Mouse (Mus musculus): ENCODE data around the gene Ntn4. TPM values are rescaled to one million over a fixed set of nuclear protein-coding genes. Genes with fewer than 3 reads are reported as not detected.
"Not testable (repeated sequence)": the region's sequence is repeated elsewhere in the genome, so short reads cannot be mapped to it uniquely, and the experiment has no call there.

Gene Ntn4
- total RNA-seq, 2 experiments from 2014 or later = 10.0 to 18.0 TPM

DNA sequence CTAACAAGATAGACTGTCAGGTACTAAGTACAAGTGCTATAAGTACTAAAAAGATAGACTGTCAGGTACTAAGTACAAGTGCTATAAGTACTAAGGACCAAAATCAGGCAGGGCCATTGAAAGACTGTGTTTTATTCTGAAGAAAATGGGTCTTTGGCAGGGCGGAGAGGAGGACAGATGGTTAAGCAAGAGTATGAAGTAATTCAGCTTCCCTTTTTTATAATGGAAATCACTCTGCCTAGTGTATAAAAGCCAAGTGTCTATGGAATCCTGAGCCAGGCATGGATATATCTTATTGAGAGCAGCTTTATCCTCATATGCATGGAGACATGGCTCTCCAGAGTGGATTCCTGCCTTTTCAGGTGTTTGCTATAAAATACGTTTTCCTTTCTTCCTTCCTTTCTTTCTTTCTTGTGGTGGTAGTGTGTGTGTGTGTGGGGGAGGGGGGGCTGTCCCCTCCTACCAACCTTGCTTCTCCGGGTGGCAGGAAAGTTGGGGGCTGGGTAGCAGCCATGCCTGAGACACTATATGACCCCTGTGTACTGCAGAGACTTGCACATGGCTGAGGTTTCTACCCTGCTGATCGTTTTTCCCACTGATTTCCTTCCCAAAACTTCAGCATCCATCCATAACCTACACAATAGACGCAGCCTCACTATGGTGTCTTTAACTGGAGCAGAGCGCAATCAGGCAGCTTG lies 40.3 kb downstream of the Ntn4 start:
- ATAC-seq (replicated peaks; ENCODE audit: low FRiP score, poor library complexity, severe bottlenecking) = no peak

DNA sequence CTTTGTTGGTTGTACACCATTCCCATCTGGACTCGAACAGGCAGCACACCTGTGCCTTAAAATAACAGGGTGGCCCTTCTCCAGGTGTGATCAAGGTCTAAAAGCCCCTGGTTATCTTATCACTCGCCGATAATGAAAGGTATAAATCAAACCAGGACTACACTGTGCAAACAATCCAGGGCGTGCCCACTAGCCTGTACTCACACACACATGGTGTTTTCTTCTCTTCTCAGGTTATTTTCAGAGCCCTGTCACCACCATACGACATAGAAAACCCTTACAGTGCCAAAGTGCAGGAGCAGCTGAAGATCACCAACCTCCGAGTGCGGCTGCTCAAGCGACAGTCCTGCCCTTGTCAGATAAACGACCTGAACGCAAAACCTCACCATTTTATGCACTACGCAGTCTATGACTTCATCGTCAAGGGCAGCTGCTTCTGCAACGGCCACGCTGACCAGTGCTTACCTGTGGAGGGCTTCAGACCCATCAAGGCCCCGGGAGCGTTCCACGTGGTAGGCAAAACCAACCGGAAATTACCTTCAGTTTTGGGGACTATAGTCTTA lies 41.8 kb downstream of the Ntn4 start:
- peak; percentile 51 for ATAC-seq (replicated peaks; ENCODE audit: low FRiP score, poor library complexity, severe bottlenecking)

DNA sequence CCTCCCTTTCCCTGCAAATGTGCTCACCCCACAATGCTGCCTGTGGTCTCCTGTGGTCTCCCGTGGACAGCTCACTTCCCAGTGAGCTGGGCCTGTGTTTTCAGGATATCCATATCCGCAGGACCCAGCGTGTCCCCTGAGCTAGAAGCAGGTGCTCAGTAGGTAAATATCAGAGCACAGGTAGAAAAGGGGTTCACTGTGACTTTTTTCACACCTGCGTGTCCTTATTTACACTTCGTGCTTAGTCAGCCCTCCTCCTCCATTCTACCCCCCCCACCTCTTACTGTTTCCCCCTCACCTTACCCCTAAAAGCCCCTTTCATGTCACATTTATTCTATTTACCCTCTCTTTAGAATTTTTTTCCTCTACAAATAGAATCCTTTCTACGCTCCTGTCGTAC lies 42.7 kb downstream of the Ntn4 start:
- no peak for ATAC-seq (replicated peaks; ENCODE audit: low FRiP score, poor library complexity, severe bottlenecking)

DNA sequence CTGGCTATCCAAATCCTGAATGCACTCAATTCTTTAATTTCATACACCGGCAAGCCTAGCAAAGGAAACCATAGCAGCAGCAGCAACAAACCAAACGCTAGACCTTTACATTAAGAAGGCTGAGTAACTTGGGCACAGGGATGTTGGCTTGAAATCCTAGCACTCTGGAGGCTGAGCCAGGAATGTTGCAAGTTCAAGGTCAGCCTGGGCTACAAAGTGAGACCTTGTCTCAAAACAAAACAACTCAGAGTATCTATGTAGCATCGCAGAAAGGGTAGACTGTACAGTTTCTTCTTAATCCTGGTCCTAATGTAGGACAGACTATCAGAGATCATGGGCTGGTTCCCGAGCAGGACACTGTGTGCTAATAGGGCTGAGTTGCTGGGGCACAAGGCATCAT lies 43.4 kb downstream of the Ntn4 start:
- ATAC-seq (replicated peaks; ENCODE audit: low FRiP score, poor library complexity, severe bottlenecking) = no peak

DNA sequence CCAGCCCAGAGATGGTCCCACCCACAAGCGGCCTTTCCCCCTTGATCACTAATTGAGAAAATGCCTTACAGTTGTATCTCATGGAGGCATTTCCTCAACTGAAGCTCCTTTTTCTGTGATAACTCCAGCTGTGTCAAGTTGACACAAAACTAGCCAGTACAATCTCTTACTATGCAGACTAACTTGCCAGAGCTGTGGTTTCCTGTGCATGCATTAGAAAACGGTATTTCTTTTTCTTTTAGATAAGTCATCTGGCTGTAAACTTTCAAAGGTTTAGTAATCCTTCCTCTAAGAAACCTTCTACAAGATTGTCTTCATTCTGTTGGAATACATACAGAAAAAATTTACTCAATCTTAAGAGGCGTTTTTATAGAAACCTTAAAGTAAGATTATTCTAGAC lies 44.9 kb downstream of the Ntn4 start:
- ATAC-seq (replicated peaks; ENCODE audit: low FRiP score, poor library complexity, severe bottlenecking) = not testable (repeated sequence)

DNA sequence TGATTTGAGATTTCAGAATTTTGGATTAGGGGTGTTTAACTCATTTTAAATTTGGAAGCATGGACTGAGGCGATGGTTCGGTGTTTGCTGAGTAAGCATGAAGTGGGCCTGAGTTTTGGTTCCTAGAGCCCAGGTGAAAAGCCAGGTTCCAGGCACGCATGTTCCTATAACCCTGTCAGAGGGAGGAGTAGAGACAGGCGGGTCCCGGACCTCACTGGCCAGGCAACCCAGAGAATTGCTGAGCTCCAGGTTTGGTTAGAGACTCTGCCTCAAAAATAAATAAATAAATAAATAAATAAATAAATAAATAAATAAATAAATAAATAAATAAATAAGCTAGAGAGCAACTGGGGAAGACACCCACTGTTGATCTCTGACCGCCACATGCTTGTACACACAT lies 46.1 kb downstream of the Ntn4 start:
- ATAC-seq (replicated peaks; ENCODE audit: low FRiP score, poor library complexity, severe bottlenecking) = no peak

DNA sequence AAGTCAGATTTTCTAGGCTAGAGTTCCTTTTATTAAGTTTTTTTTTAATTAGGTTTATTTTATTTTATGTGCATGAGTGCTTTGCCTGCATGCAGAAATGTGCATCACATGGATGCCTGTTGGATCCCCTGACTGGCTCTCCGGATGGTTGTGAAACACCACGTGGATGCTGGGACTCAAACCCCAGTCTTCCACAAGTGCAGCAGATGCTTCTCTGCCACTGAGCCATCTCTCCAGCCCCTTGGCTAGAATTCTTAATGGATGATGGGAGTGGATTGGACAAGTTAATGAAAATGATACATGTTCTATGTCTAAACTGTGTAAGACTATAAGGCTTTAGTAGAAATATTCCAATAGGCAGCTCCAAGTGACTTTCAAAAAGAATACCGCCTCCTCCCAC lies 47.3 kb downstream of the Ntn4 start:
- ATAC-seq (replicated peaks; ENCODE audit: low FRiP score, poor library complexity, severe bottlenecking) = no peak

DNA sequence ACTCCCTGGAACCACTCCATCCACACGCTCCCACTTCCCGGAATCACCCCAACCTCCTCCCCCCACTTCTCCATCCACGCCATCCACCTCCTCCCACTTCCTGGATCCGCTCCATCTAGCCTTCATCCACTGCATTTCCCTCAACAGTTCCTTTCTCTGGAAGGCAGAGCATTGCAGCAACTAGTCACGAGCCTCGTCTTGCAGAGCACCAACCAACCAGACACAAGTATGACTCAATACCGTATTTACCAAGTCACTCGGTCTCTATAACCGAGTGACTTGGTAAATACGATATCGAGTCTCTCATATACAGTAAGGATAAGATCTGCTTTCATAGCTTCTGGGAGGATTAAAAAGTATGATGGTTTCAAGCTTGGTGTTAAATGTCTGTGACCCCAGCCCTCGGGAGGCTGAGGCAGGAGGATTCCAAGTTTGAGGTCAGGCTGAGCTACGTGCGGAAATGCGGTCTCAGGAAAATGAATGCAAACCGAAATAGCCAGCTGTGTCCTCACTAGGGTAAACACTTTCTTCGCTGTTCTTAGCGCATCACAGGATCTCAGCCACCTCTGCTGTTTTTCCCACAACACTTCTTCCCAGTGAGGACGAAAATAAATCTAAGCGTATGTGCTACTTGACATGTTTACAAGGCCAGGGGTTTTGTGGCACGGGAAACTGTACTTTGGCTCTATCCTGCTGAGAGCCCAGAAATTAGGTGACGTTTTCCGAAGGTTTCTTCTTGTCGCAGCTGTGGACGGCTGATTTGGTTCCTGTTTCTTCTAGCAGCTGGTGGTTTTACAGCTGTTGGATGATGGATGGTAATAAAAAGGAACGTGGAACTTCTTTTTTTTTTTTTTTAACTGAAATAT lies 48.1 kb downstream of the Ntn4 start:
- ATAC-seq (replicated peaks; ENCODE audit: low FRiP score, poor library complexity, severe bottlenecking) = peak; percentile 74

DNA sequence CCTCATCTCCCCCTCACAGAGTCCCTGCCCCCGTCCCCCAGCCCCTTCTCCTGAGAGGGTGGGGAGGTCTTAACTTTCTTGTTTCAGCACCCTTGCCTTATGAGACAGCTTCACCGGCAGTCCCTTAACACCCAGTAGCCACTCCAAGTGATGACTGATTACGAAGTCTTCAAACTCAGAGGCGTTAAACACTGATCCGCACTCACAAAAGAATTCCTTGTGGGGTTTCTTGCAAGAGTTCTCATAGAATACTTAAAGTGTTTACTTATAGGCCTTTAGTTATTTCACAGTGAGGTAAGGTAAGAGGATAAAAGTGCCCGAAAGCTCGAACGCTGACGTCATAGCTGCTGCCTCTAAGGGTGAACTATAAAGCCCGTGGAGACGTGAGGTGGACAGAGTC lies 50.9 kb downstream of the Ntn4 start:
- no peak for ATAC-seq (replicated peaks; ENCODE audit: low FRiP score, poor library complexity, severe bottlenecking)

DNA sequence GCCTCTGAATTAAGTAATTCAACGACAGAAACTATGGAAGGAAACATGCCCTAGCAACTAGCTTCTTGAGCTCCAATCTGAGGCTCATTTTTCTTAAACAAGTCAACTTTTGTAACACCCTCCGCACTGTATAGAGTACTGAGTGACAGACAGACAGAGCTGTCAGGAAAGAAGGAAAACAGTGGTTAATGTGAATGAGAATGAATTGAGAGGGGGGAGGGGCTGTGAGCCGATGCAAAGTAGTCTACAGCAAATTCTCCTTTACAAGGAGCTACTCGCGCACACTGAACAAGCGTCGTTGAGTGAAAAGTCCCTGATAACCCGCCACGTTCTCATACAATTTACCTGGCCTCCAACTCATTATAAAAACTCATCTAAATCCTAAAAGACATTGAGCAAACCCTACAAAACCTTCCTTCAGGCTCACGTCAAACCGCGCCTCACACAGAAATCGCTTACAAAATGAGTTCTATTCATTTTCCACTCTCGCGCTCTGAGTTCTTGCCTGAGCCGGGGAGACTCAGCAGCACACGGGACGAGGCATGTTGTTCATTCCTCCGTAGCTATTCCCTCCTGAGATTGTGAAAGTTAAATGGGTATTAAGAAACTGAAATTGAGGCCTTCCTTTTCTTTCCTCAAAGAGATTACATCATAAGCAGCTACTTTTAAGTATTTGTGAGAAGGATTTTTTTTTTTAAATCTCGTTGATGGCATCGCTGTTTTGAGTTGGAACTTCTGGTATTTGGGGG lies 54.7 kb downstream of the Ntn4 start:
- no peak for ATAC-seq (replicated peaks; ENCODE audit: low FRiP score, poor library complexity, severe bottlenecking)

DNA sequence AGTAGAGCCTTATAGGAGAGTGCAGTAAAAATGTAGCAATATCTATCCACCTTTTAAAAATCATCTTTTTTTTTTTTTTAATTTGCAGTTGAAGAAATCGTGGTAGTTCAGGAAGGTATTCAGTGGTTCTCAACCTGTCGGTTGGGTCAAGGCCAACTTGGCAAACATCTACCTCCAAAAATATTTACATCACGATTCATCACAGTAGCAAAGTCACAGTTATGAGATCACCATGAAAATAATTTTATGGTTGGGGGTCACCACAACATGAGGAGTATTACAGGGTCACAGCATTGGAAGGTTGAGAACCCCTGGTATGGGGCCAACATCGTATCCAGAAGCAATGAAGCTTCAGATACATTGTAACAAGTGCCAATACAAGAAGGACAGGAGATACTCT lies 55.5 kb downstream of the Ntn4 start:
- ATAC-seq (replicated peaks; ENCODE audit: low FRiP score, poor library complexity, severe bottlenecking) = no peak

DNA sequence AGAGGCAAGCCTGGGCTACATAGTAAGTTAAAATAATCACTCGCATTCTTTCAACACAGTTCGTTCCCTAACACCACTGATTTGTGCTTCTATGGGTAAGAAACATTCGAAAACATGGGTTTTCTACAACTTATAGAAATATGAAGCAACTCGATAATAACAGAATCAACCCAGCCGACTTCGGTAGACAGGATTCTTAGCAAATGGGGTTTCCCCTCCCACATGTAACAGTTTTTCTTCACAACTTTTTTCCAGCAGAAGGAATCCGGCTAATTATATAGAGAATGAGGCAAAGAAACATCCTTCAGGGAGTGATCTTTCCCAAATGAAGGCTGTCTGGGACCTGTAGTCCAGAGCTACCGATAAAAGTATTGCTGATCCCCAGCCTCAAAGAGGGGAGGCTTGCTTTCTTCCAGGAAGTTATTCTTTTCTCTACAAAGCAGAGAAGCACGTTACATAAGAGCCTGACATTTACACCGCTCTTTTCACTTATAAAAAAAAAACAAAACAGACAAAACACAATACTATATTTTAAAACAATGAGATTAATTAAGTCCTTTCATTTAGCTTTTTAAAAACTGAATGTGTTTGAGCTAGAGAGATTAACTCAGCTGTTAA lies 57.5 kb downstream of the Ntn4 start:
- no peak for ATAC-seq (replicated peaks; ENCODE audit: low FRiP score, poor library complexity, severe bottlenecking)

DNA sequence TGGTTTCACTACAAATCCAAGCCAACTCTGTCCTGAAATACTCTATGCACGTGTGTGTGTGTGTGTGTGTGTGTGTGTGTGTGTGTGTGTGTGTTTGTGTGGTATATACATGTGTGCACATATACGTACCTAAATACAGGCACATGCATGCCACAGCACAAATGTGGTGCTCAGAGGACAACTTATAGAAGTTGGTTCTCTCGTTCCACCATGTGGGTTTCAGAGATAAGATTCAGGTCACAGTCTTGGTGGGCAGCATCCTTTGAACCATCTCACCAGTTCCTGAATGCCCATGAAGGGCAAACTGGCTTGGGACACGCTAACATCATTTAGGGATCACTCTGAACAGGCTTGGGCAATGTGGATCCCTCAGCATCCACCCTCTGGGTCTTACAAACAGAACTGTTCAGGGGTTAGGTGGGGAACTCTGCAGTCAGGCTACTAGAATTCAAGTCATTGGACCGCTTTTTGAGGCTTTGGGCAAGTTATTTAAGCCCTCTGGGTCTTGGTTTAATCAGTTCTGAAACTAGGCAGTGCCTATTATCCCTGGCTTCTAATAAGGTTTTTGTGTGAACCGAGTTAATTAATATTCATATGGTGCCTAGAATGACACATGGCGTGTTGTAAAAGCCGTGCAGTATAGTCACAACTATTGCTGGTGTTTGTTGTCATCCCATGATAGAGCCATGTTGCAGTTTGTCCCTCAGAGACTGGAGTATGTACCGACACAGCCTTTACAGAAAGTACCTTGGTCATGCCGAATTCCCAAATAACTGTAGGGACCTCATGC lies 59.4 kb downstream of the Ntn4 start:
- 0 out of 2 replicates have a peak, but pooled peaks have one; percentile 33 for ATAC-seq (replicated peaks; ENCODE audit: low FRiP score, poor library complexity, severe bottlenecking)

DNA sequence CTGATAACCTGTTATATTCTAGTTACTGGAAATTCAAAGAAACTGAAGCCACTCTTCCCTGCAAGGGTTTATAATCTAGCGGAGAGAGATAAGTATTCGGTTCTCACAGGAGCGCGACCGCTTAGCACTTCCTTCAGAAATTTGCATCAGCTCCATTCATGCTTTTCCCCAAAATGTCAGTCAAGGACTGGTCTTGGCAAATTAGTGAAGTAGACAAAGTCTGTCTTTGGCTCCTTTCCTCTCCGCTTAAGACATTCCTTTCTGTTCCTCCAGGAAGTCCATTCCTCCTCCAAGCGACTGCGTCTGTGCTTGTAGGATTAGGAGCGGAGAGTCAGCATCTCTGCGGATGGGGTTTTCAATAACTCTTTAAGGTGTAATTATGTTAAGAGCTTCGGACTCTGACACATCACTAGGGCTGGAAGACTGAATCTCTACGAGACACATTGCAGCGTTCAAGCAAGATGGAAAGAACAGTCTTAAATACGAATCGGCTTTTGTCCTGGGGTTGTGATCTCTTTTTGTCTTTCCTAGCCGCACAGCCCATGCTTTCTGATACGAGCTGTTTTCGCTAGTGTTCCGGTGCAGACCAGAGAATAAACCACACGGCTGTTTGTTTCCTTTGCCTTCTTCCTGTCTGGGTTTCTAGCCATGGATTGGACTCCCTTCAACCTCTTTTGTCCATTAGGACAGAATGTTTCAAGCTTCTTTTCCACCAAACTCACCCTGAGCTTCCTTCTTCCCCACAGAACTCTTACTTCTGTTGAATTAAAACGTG lies 60.3 kb downstream of the Ntn4 start:
- ATAC-seq (replicated peaks; ENCODE audit: low FRiP score, poor library complexity, severe bottlenecking) = 0 out of 2 replicates have a peak, but pooled peaks have one; percentile 62

DNA sequence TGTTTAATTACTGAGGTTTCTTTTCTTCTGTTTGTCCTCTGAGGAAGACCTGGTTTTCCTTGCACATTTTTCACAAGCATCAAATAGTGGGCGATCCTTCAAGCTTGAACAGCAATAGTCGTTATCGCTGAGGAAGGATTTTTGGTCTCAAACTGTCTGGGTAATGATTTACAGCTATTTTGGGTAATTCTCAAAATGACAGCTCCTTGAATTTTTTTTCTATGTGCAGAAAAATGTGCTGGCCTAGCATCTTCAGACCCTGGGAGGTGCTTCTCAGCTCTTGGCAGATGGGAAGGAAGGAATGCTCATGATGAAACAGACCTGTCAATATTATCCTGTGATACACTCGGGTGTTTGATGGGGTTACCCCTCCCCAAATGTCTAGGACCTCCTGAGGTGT lies 63.5 kb downstream of the Ntn4 start:
- no peak for ATAC-seq (replicated peaks; ENCODE audit: low FRiP score, poor library complexity, severe bottlenecking)

DNA sequence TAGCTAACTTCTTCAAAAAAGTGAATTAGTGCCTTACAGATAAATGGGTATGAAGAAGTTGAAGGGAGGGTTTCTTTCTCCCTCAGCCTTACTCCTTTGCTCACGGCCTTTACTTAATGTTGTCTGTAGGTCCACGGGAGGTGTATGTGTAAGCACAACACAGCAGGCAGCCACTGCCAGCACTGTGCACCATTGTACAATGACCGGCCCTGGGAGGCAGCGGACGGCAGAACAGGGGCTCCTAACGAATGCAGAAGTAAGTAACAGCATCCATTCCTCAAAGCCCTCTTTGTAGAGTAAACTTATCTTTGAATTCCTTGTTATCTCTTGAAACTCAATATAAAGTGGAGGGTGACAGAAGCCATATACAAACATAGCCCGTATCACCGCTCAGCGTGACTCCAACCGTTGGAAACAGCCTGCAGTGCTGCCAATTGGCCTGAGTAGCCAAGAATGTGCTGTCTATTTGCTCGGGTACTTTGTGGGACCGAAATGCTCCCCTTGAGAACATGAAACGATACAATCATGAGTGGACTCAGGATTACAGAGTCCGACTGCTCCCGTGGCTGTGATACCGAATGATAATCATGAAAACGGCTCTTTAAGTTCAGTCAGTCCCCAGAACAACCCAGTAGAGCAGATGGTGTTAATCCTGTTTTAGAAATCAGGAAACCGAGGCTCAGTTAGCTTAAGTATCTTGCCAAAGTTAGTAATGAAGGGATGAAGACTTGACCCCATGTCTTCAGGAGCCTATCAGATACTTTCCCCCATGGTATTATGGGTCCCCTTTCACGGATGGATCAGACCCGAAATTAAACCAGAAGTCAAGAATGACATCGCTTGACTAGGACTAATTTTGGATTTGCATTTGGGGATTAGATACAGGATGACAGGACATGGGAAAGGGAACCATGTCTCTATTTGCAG lies 66.9 kb downstream of the Ntn4 start:
- ATAC-seq (replicated peaks; ENCODE audit: low FRiP score, poor library complexity, severe bottlenecking) = no peak

DNA sequence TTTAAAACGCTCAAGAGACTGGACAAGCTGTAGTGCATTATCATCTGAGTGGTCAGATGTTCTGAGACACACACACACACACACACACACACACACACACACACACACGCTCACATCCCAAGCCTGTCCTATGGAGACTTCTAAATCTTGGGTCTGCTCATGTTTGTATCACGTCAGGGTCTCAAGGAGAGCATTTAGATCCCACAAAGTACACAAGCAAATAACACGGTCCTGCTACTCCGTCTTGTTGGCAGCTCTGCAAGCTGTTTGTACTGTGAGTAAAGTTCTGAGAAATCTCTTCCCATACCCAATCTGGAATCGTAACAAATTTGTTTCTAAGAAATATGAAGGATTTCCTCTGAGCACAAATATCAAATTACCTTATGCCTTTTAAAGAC lies 67.6 kb downstream of the Ntn4 start:
- ATAC-seq (replicated peaks; ENCODE audit: low FRiP score, poor library complexity, severe bottlenecking) = no peak

Data from erythroid progenitor cell, adult 5-6 weeks (primary cell).